Mouse (Mus musculus): ENCODE results near the gene Ciapin1.

DNA sequence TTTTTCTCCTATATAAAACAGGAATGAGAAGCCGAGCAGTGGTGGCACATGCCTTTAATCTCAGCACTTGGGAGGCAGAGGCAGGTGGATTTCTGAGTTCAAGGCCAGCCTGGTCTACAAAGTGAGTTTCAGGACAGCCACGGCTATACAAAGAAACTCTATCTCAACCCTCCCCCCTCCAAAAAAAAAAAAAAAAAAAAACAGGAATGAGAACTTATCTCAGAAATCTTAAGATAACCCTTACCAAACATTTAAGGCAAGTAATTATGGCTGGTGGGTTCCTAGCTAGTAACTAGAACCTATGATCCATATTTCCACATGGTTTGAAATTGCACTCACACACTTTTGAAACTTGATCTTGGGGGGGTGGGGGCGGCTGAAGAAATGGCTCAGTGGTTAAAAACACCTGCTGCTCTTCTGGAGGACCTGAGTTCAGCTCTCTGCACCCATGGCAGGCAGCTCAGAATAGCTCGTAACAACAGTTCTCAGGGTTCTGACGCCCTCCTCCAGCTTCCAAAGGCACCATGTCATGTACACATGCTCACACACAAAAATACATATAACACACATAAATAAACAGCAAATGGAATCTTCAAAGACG is 52.1 kb downstream of the Ciapin1 start:
- no peak for TF ChIP-seq USF1 (IDR thresholded peaks at IDR 0.05; ENCODE audit: low read depth)
- no peak for TF ChIP-seq MAX (IDR thresholded peaks at IDR 0.05)
- TF ChIP-seq CTCF (IDR thresholded peaks at IDR 0.05; ENCODE audit: control insufficient read depth, insufficient read depth, insufficient read length), result no peak
- TF ChIP-seq CEBPB (IDR thresholded peaks at IDR 0.05; ENCODE audit: low read depth), result no peak
- no peak for TF ChIP-seq MYOG (IDR thresholded peaks at IDR 0.05; ENCODE audit: control insufficient read depth, extremely low read depth, insufficient read length)
